12 mouse cellular contexts compared by ENCODE assay signal in genomic region chr5:120968799-120969198, GRCm38 (mm10). TPM values are rescaled to one million over a fixed set of nuclear protein-coding genes. Genes with fewer than 3 reads are reported as not detected.
DNase-seq lines count a peak whose midpoint lies in the region.
"Had no signal": no experiment of that assay in that cellular context is flagged by ENCODE, and none has a peak within 500 bp of the region (broad histone marks: within the 10 kb centered on the region; RNA-seq: fewer than 3 reads in every experiment).

No protein-coding gene starts in this region.

- DNase-seq in cerebellum, adult 18-20 months: peak; percentile 36
- DNase-seq in cerebellum, adult 8-10 months: no peak
- peak; percentile 45 for DNase-seq in cerebellum, adult 9-11 months
- DNase-seq in cerebellum, postnatal 4 days (ENCODE audit: low spot score in 2 of 2): no peak
- peak; percentile 26 for DNase-seq in layer of hippocampus, adult 9-11 months
- DNase-seq in layer of hippocampus, postnatal 25 days (ENCODE audit: extremely low spot score in 1 of 2, low spot score in 1 of 2): no peak
- DNase-seq: adrenal gland, adult 2 months; adrenal gland, postnatal 25 days; embryo, embryonic 11 days had no signal

RNA-seq across cellular contexts. Expression of gene Rph3a, which starts 41.1 kb away (rescaled TPM):
- total RNA-seq in layer of hippocampus, postnatal 25 days (2021): 100 to 1,000 TPM; 203 to 233 TPM
- total RNA-seq: common myeloid progenitor, adult 5-6 weeks; MEL had no signal

RNA-seq across cellular contexts. Expression of gene Oas1d, which starts 54.5 kb away (rescaled TPM):
- not detected for total RNA-seq in layer of hippocampus, postnatal 25 days (2021)
- total RNA-seq: adrenal gland, adult 2 months; adrenal gland, postnatal 25 days; adrenal gland, postnatal 4 days; common myeloid progenitor, adult 5-6 weeks; MEL had no signal

Comparison
In these comparisons a context has a peak if more than half of its experiments do, and no peak if none do; other contexts are left out.
1. DNase-seq: peak in cerebellum, adult 18-20 months (2 of 2), cerebellum, adult 9-11 months (single experiment) and layer of hippocampus, adult 9-11 months (single experiment); none in cerebellum, adult 8-10 months (single experiment), cerebellum, postnatal 4 days (0 of 2) and layer of hippocampus, postnatal 25 days (0 of 2).